Mouse (Mus musculus): ENCODE results near the gene Srsf12.

The Srsf12 gene

DNA sequence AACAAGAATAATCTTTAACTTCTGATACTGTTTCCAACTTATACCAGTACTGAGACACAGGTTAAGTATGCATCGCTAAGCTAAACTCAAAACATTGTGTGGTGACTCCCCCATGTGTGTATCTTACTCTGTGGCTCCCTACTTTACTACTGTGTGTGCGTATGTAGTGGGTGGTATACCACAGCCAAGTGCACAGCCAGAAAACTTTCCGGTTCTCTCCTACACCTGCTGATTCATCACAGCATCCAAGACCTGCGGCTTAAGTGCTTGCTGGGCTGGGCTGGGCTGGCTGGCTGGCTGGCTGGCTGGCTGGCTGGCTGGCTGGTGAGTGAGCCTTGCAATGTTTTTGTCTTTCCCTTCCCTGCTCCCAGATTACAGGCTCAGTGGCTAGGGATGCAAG lies 35.1 kb downstream of the Srsf12 start:
- CTCF ChIA-PET, result no interaction called here

DNA sequence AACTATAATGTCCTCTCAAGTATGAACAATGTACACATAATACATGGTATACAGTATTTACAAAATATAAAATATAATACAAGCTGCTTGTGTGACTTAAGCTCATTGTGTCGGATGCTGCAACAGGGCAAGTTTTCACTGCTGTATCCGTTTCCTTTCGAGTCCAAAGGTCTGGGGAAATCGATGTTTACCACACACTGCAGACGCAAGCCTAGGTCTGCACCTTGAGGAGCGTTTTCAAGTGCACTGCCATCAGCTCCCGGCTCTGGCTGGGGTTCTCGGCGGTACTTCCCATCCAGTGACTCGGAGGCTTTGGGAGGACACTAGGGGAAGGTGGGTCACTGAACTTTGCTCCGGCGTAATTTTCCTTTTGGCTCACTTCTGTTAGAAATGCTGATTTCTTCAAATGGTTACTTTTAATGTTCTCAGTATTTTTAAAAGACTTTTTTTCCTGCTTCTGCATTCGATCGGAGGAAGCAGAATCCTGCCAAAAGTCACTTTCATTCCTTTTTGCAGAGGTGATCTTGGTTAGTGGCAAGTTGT lies 37.1 kb downstream of the Srsf12 start:
- POLR2A ChIA-PET, result interaction anchor here (0.7 to 11.8 kb wide), 27 partner anchors 9 to 297 kb away, joined by 3 to 297 read pairs (median 6); partner anchors contain the start of genes Pm20d2 (in 3 of the 4), Rngtt (in 3 of the 4), Pnrc1 (in 1 of the 4) and Srsf12 (in 1 of the 4)
- CTCF ChIA-PET, result interaction anchor here in 1 of 4 experiments (0.5 kb wide), 1 partner anchor 34 kb away, joined by 3 read pairs; no protein-coding TSS in a partner anchor

More for the DNA sequence above, 35.1 kb downstream of the Srsf12 start:
- POLR2A ChIA-PET, result interaction anchor here in 3 of 4 experiments (0.6 to 11.8 kb wide), 27 partner anchors 8 to 1113 kb away, joined by 3 to 297 read pairs (median 4); partner anchors contain the start of genes Pm20d2 (in 2 of the 3), Rngtt (in 2 of the 3) and Srsf12 (in 1 of the 3)

GRCm38 (mm10) chr4:33247479-33248053 lies 38.8 kb downstream of the Srsf12 start:
- ChIA-PET POLR2A (interaction anchor here (0.5 to 11.8 kb wide), 91 partner anchors 8 to 1599 kb away, joined by 3 to 297 read pairs (median 4); partner anchors contain the start of genes Rngtt (in 3 of the 4), Mdn1 (in 2 of the 4), Pm20d2 (in 2 of the 4) and Ankrd6 (in 1 of the 4)), CTCF (interaction anchor here in 2 of 4 experiments (0.7 to 0.8 kb wide), 3 partner anchors 62 to 212 kb away, joined by 3 to 7 read pairs (median 3); partner anchors contain the start of gene Rngtt (in 1 of the 2))

DNA sequence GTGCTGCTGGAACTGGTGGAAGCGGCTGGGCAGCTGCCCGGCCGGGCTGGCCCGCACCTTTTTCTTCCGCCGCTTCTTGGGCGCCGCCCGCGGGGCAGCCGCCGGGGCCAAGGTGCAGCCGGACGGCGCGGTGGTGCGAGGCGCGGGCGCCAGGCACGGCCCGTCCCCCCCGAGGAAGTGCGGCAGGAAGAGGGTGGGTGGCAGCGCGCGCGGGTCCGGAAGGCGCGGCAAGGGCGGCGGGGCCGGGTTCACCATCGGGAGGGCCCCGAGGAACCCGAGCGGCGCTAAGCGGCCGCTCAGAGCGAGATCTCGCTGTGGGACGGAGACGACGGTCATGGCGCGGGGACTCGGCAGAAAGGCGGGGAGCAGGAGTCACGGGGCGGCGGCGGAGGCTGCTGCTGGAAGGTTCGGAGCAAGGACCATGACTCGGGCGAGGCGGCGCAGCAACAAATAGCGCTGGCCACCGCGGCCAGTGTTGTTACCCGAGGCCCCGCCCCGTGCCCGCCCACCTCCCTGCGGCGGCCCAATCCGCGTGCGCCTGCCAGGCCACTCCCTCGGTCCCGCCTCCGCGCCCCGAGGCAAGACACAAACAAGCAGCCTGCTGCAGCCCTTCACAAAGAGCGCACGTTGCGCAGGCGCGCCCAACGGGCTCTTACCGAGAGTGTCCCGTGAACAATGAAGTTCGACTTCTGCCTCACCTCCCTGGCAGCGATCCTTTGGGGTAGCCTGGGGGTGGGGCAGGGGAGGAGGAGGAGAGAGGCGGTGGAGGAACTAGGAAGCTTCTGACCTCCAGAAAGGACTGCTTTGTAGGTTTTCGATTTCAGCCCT lies 39.5 kb downstream of the Srsf12 start:
- CTCF ChIA-PET, result interaction anchor here (0.6 to 1.0 kb wide), 5 partner anchors 11 to 213 kb away, joined by 3 to 7 read pairs (median 3); no protein-coding TSS in a partner anchor
- POLR2A ChIA-PET, result interaction anchor here (0.5 to 11.8 kb wide), 80 partner anchors 7 to 1223 kb away, joined by 3 to 297 read pairs (median 4); partner anchors contain the start of genes Rngtt (in 3 of the 4), Casp8ap2 (in 2 of the 4), Pm20d2 (in 2 of the 4) and Ankrd6 (in 1 of the 4)

DNA sequence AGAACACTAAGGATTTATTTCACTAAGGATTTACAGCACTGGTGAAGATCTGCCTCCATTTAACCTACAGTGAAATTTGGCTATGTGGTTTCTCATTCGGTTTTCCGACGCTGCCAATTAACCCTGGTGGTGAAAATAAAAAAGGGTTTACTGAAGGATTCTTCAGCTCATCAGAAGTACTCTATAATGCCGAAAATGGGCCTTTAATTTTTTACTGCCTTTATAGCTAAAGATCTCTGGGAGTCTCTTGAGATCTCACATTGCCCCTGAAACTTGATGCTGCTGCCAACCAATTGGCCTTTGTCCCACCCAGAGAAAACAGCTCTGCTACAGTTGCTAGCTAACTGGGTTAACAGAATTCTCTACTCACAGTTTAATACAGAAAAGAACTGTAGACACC lies 40.1 kb downstream of the Srsf12 start:
- CTCF ChIA-PET, result interaction anchor here in 3 of 4 experiments (0.6 to 1.0 kb wide), 3 partner anchors 10 to 12 kb away, joined by 3 read pairs; no protein-coding TSS in a partner anchor
- POLR2A ChIA-PET, result interaction anchor here (0.6 to 11.8 kb wide), 32 partner anchors 9 to 1224 kb away, joined by 3 to 297 read pairs (median 5); partner anchors contain the start of genes Rngtt (in 3 of the 4), Pm20d2 (in 2 of the 4), Ankrd6 (in 1 of the 4) and Casp8ap2 (in 1 of the 4)

GRCm38 (mm10) chr4:33249716-33250230 lies 41.0 kb downstream of the Srsf12 start:
- CTCF ChIA-PET, result no interaction called here
- POLR2A ChIA-PET, result interaction anchor here (0.6 to 11.8 kb wide), 17 partner anchors 10 to 317 kb away, joined by 3 to 297 read pairs (median 6); partner anchors contain the start of genes Rngtt (in 2 of the 4), Pm20d2 (in 1 of the 4) and Pnrc1 (in 1 of the 4)

DNA sequence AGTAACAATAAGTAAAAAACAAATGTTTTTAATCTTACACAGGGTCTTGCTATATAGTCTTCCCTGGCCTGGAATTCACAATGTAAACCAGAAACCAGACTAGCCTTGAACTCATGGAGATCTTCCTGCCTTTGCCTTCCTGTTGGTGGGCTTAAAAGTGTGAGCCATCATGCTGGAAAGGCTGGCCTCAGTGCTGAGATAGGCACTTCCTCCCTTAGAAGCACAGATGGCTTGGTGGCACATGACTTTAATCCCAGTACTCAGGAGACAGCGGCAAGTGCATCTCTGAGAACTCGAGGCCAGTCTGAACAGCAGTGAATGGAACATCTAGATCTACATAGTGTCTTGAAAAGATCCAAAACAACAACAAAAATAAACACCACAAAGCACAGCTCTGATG lies 42.1 kb downstream of the Srsf12 start:
- POLR2A ChIA-PET, result interaction anchor here in 2 of 4 experiments (1.4 to 11.8 kb wide), 4 partner anchors 12 to 58 kb away, joined by 3 to 297 read pairs (median 145); partner anchors contain the start of gene Pnrc1 (in 1 of the 2)
- CTCF ChIA-PET, result no interaction called here

DNA sequence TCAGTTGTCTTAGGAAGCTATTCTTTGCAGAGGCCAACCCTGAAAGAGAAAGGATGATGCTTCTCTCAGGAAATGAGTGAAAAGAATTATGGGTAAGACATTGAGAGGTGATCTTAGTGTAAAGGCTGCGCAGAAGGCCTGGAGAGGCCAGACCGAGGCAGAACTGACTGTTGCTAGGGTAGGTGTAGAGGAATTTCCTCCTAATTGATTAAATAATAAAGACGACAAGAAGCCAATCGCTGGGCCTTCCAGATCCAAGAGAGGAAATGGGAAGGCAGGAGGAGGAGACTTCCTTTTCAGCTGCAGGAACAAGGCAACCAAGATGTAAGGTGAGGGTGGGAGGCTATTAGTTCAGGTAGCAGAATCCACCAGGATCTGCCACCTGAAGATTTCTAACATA lies 45.9 kb downstream of the Srsf12 start:
- ChIA-PET POLR2A (interaction anchor here in 2 of 4 experiments (1.1 to 17.4 kb wide), 11 partner anchors 7 to 55 kb away, joined by 3 to 286 read pairs (median 5); partner anchors contain the start of gene Rngtt (in 1 of the 2)), CTCF (interaction anchor here in 1 of 4 experiments (0.7 to 1.0 kb wide), 2 partner anchors 106 to 144 kb away, joined by 3 to 4 read pairs; no protein-coding TSS in a partner anchor)

GRCm38 (mm10) chr4:33257263-33257964 lies 48.6 kb downstream of the Srsf12 start:
- CTCF ChIA-PET, result interaction anchor here in 2 of 4 experiments (0.7 to 0.8 kb wide), 3 partner anchors 53 to 255 kb away, joined by 3 to 14 read pairs (median 4); no protein-coding TSS in a partner anchor
- POLR2A ChIA-PET, result interaction anchor here in 3 of 4 experiments (0.6 to 17.4 kb wide), 16 partner anchors 8 to 458 kb away, joined by 3 to 297 read pairs (median 5); partner anchors contain the start of genes Lyrm2 (in 1 of the 3) and Rngtt (in 1 of the 3)

GRCm38 (mm10) chr4:33260311-33260710 lies 51.5 kb downstream of the Srsf12 start:
- ChIA-PET POLR2A (interaction anchor here (1.0 to 17.4 kb wide), 10 partner anchors 9 to 29 kb away, joined by 3 to 297 read pairs (median 4); no protein-coding TSS in a partner anchor), CTCF (no interaction called here)

- POLR2A ChIA-PET, result interaction anchor here in 3 of 4 experiments (0.6 to 17.4 kb wide), 8 partner anchors 9 to 1603 kb away, joined by 3 to 297 read pairs (median 7); partner anchors contain the start of gene Rngtt (in 1 of the 3)
- CTCF ChIA-PET, result interaction anchor here in 1 of 4 experiments (0.5 kb wide), 1 partner anchor 13 kb away, joined by 3 read pairs; no protein-coding TSS in a partner anchor
Measured at GRCm38 (mm10) chr4:33261311-33261753, 52.5 kb downstream of the Srsf12 start.

DNA sequence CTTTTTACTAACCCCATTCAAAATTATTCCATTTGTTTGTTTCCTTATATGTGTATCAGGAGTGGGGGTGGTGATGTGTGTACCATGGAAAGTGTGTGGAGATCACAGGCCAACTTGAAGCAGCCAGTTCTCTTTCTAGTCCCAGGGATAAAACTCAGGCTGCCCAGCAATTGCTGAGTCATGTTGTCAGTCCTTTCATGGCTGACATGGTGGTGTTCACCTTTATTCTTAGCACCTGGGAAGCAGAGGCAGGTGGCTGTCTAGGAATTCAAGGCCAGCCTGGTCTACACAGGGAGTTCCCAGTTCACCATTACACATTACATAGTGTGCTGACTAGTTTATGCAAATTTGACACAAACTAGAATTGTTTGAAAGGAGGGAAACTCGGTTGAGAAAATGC lies 54.1 kb downstream of the Srsf12 start:
- ChIA-PET POLR2A (interaction anchor here in 3 of 4 experiments (0.6 to 17.4 kb wide), 4 partner anchors 9 to 441 kb away, joined by 3 to 297 read pairs (median 152); no protein-coding TSS in a partner anchor), CTCF (no interaction called here)

- ChIA-PET CTCF (no interaction called here), POLR2A (interaction anchor here (0.6 to 17.4 kb wide), 24 partner anchors 8 to 544 kb away, joined by 3 to 297 read pairs (median 4); partner anchors contain the start of genes Rngtt (in 2 of the 4), Lyrm2 (in 1 of the 4) and Pm20d2 (in 1 of the 4))
Measured at GRCm38 (mm10) chr4:33264979-33265726, 56.4 kb downstream of the Srsf12 start.

- ChIA-PET CTCF (interaction anchor here in 1 of 4 experiments (0.6 kb wide), 1 partner anchor 709 kb away, joined by 4 read pairs; no protein-coding TSS in a partner anchor), POLR2A (interaction anchor here (0.5 to 17.4 kb wide), 29 partner anchors 8 to 326 kb away, joined by 3 to 297 read pairs (median 4); partner anchors contain the start of genes Pm20d2 (in 2 of the 4) and Rngtt (in 1 of the 4))
Measured at GRCm38 (mm10) chr4:33270386-33271314, 61.9 kb downstream of the Srsf12 start.

DNA sequence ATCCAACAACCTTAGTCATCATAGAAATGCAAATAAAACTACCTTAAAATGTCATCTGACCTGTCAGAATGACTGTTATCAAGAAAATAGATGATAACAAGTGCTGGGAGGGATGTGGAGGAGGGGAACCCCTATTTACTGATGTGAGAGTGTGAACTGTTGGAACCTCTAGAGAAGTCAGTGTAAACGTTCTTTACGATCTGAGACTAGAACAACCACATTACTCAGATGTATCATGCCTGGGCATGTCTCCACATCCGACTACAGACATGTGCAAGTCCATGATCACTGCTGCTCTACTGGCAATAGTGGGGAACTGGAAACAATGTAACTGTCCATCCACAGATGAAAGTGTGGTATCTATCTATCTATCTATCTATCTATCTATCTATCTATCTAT lies 64.6 kb downstream of the Srsf12 start:
- CTCF ChIA-PET, result no interaction called here

More for the DNA sequence above, 64.6 kb downstream of the Srsf12 start:
- POLR2A ChIA-PET, result interaction anchor here in 1 of 4 experiments (2.9 kb wide), 1 partner anchor 29 kb away, joined by 11 read pairs; no protein-coding TSS in a partner anchor

Measured in embryonic stem cell, embryonic (primary cell).